Mouse (Mus musculus) myocyte (in vitro differentiated cells): ENCODE measurements at regions not wholly inside any gene's neighbourhood (a gene's known extent, or its start where the extent isn't known, plus 50 kb on each side); places are given as distances from the start of the nearest gene placed in this dataset.

Experiments
- MYOD1 ChIP-seq, 3 experiments: IDR thresholded peaks; one replicate each; pipeline ENCODE4 v1.6.1; 2011; ENCODE audit warnings: control low read depth in 2 of 3, low read depth in 2 of 3, mild to moderate bottlenecking in 2 of 3, moderate library complexity in 1 of 3; ENCODE audit not compliant: insufficient read length in 2 of 3, control insufficient read depth in 1 of 3
- TCF12 ChIP-seq: IDR thresholded peaks from one replicate; pipeline ENCODE4 v1.6.1; 2011; ENCODE audit warnings: mild to moderate bottlenecking, control low read depth; ENCODE audit not compliant: poor library complexity, insufficient read depth, severe bottlenecking
- TCF3 ChIP-seq: IDR thresholded peaks from one replicate; pipeline ENCODE4 v1.6.1; 2011; ENCODE audit warnings: low read depth, control low read depth; ENCODE audit not compliant: insufficient read length

GRCm38 (mm10) chr17:47123576-47123975 is 113.2 kb upstream of the Ubr2 start:
- TF ChIP-seq TCF12, result no peak
- TF ChIP-seq MYOD1 (IDR thresholded peaks at IDR 0.05; ENCODE audit: control insufficient read depth in 1 of 3, insufficient read length in 2 of 3, low read depth in 2 of 3), result no peak
- TF ChIP-seq TCF3, result no peak
